Mouse (Mus musculus) bone marrow macrophage, adult 2 months (primary cell): Measurements from ENCODE around the gene Cenpb.

Experiments
- CTCF ChIP-seq: IDR thresholded peaks from 2 replicates; pipeline ENCODE4 v1.5.1; 2012; ENCODE audit warnings: low read depth, mild to moderate bottlenecking, low read length, moderate library complexity
- POLR2A ChIP-seq: IDR thresholded peaks from 2 replicates; pipeline ENCODE4 v1.6.1; 2012; ENCODE audit warnings: mild to moderate bottlenecking, low read depth, low read length, borderline replicate concordance

DNA sequence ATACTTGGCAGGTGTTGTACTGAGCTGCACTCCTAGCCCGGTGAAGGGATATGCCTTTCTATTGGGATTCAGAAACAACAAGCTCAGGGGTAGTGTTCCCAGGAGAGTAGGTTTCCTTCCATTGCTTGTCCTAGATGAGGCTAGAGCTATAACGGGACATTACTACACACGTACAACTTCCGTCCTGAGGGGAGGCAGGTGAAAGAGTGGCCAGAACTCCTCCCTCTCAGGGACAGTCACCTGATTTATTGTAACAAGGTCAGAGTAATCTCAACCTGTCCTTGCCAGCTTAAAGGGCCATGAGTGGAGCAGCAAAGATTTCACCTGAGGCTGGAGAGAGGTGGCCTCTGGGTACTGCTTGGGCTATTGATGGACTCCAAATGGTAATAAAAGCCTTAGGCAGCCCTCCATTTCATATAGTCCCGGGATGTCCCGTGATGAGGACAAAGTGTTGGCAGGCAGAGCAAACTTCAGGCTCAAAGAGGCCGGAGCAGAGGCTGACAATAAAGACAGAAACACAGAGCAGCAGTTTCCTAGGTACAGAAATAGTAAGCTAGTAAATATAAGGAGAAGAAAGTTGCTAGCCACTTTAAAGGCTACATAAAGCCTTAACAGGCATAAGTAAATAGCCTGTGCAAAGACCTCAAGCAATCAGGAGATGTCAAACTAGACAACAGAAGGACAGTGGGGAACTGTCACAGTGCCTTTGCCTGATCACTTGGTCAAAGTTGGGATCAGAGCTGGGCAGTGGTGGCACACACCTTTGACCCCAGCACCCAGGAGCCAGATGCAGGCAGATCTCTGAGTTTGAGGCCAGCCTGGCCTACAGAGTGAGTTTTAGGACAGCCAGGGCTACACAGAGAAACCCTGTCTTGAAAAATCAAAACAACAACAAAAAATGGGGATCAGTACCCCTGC lies 36.3 kb upstream of the Cenpb start:
- TF ChIP-seq POLR2A (no peak), CTCF (no peak)
